Mouse (Mus musculus): ENCODE results near the gene Plxnb1.

DNA sequence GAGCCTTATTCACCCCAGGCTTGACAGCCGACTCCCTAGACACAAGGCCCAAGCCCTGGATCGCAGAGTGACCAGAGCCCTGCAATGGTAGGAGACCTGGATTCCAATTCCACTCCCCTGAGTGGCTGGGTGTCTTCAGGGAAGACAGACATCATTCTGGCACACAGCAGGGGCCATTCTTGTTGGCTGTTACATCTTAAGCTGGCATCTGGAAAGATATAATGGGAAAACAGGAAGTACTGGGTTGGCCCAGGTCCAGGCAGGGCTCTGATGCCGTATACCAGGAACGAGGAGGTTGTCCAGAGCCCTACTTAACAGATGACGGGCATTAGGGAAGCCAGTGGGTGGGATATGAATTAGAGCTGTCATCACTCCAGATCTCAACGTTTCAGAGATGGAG is 28.1 kb downstream of the Plxnb1 start:
- TF ChIP-seq EP300 (IDR thresholded peaks at IDR 0.05) (no peak), CTCF (IDR thresholded peaks at IDR 0.05) (no peak)
